Mouse (Mus musculus): ENCODE measurements at regions not wholly inside any gene's neighbourhood (a gene's known extent, or its start where the extent isn't known, plus 50 kb on each side); places are given as distances from the start of the nearest gene placed in this dataset.

DNA sequence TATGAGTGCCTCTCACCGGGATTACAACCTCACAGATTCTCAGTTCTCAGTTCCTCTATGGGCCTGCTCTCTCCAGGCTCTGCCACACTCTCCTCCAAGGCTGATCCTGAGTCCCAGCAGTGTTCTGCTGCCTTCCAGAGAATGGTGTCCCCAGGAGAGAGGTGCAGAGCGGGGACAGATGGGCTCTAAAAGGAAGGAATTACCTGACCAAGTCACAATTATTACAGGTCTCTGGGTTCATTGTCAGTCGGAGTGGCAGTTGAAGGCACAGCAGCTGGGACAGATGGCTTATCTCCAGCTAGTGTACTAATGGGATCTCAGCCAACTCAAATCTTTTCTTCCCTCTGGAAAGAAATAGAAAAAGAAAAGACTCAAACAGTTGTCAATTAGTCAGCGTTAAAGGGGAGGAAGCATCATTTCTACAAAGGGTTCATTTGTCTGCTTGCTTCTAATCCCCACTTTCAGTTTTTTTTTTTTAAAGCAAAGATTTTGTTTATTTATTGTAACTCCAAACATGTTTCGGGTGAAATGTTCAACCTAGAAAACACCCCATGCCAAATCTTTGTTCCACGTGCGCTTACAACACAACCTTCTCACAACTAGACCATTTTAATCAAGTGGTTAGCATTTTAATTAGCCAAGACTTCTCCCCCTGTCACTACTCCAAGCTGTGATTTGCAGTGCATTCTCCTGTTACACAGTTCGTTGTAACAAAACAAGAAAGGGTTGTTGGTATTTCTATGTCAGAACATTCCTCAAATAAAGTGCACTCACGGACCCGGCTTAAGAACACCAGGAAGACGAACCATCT, 304.3 kb upstream of the Sox11 start:
- DNase-seq (ENCODE audit: low spot score in 2 of 2) = peak in 1 of 2 experiments; percentile 32

GRCm38 (mm10) chr12:27619616-27620015, 277.2 kb upstream of the Sox11 start:
- DNase-seq (ENCODE audit: low spot score in 2 of 2) = no peak

DNA sequence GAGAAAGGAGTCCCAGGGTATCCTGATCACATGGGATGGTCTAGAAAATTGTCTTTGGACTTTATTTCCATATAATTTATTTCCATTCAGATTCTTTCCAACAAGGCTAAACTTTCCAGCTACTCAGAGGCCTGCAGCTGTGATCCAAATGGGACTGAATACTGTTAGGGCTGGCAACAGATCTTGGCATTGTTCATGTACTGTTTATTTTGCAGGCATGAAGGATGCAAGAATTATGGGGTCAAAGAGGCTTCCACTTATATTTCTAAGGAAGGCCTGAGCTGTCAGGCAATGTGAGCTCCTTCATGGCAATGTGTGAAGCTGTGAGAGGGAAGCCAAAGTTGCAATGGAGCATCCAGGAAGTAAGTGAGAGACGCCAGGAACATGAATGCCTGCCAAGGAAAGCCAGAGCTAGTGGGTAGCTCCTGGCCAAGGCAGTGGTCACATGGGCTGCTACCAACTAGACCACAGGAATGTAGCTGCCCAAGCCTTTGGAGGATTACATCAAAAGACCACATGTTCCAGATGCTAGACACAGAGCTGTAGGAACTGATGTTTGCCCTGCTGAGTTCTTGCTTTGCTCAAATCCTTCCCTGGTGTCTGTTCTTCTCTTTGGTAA, 261.8 kb upstream of the Sox11 start:
- DNase-seq (ENCODE audit: low spot score in 2 of 2) = peak; percentile 13 to 28

DNA sequence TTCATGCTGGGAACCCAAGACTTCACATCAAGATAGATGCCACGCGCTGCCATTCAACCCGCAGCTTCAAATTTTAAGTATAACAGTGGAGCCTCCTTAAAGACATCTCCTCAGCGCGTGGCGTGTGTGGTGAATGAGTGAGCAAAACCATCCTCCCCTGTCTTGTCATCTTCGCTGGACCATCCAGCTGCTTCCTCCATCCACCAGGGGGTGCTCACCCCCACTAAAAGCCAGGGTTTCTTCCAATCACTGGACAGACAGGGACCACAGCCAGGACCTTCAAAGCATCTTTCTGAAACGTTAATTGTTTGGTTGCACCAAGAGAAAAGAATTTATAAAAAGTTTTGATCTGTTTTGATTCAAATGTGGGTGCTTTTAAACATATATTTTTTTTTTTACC, 256.8 kb upstream of the Sox11 start:
- DNase-seq (ENCODE audit: low spot score in 2 of 2) = peak; percentile 52 to 77

DNA sequence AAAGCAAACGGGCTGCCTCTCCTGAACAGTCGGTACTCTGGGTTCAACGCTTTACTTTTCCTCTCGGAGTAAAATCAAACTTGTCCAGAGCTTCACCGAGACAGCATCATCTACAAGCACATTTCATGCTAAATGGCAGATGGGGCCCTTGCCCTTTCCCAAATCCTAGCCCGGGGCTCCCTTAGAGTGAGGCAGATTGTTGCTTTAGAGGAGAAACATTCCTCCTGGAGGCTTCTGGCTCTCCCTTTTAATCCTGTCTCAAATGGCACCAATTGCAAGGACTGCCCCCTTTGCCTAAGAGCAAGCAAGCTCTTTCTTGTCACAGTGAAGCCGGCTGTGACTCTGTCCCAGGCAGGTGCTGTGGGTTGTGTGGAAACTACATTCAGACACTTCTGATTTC, 255.5 kb upstream of the Sox11 start:
- DNase-seq (ENCODE audit: low spot score in 2 of 2) = peak in 1 of 2 experiments; percentile 9

GRCm38 (mm10) chr12:27597322-27597721, 254.9 kb upstream of the Sox11 start:
- no peak for DNase-seq (ENCODE audit: low spot score in 2 of 2)

- no peak for DNase-seq (ENCODE audit: low spot score in 2 of 2)
These were observed 253.2 kb upstream of the Sox11 start for GRCm38 (mm10) chr12:27595576-27595975.

- no peak for DNase-seq (ENCODE audit: low spot score in 2 of 2)
These were observed 251.1 kb upstream of the Sox11 start for GRCm38 (mm10) chr12:27593436-27593835.

DNA sequence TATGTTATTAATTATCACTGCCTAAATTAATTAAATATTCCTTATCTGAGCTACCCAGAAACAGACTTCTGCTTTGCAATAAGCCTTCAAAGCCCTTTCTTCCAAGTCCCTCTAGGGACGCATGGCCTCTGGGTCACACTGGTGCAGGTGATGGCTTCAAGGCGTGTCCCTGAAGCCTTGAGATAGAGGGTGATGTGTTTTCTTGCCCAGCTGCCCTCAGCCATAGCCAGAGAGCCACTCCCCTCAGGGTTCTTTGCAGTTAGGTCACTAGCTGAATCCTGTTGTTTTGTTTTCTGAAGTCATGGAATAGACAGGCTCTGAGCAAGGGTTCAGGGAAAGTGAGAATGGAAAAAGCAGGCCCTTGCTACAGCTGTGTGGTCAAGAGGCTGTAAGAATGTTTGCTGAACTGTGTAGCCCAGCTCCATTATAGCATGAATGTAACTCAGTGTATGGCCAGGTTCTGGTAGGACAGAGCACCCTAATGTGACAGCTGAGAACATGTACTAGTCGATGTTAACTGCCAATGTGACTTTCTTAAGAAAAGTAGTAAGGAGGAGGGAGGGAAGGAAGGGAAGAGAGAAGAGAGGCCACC, 233.8 kb upstream of the Sox11 start:
- no peak for DNase-seq (ENCODE audit: low spot score in 2 of 2)

- no peak for DNase-seq (ENCODE audit: low spot score in 2 of 2)
These were observed 233.3 kb upstream of the Sox11 start for GRCm38 (mm10) chr12:27575629-27576028.

DNA sequence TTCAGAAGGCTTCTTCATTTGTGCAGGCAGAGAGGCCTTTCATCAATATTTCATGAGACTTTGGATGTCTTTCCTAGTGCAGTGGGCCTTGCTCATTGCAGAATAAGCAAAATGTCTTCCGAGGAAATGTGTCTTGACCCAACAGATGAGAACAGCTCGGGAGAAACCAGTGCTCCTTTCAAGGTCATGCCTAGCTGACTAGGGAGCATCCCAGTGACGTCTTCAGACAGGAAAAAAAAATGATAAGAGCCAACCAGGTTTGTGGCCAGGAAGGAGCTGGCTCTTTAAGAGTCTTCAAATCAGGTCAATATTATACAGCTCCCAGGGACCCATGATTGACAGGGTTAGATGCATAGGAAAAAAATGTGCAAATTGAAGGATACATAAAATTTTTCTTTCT, 224.9 kb upstream of the Sox11 start:
- DNase-seq (ENCODE audit: low spot score in 2 of 2) = no peak

- DNase-seq (ENCODE audit: low spot score in 2 of 2) = peak in 1 of 2 experiments; percentile 8
These were observed 223.7 kb upstream of the Sox11 start for GRCm38 (mm10) chr12:27565965-27566507.

DNA sequence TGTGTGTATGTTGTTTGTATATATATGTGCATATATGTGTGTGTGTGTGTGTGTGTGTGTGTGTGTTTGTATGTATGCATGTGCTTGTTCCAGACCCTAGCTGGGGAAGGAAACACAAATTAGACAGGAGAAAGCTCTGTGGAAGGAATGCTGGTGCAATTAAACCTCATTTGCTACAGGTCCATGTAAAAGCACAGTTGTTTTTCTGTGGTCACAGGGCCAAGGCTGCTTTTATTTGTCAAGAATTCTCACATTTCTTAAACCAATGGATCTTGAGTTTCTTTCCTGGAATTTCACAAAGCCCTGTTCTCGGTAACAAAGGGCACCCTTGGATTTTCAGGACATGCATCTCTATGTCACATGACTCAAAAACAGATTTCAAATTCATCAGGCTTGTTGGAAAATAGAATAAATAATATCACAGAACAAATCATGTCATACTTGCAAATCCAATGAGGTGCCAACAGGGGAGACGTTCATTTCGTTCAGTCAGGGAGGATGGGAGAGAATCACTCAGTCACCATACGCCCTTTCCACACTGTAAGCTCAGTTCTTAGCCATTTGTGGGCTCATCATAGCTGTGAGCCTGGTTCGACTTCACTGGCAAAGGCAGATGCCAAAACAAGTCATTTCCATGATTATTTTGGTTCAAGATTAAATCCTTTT, 222.4 kb upstream of the Sox11 start:
- DNase-seq (ENCODE audit: low spot score in 2 of 2) = peak in 1 of 2 experiments; percentile 22

- DNase-seq (ENCODE audit: low spot score in 2 of 2) = no peak
These were observed 221.5 kb upstream of the Sox11 start for GRCm38 (mm10) chr12:27563900-27564299.

- DNase-seq (ENCODE audit: low spot score in 2 of 2) = no peak
These were observed 210.4 kb upstream of the Sox11 start for GRCm38 (mm10) chr12:27552809-27553208.

- no peak for DNase-seq (ENCODE audit: low spot score in 2 of 2)
These were observed 195.8 kb upstream of the Sox11 start for GRCm38 (mm10) chr12:27538210-27538609.

DNA sequence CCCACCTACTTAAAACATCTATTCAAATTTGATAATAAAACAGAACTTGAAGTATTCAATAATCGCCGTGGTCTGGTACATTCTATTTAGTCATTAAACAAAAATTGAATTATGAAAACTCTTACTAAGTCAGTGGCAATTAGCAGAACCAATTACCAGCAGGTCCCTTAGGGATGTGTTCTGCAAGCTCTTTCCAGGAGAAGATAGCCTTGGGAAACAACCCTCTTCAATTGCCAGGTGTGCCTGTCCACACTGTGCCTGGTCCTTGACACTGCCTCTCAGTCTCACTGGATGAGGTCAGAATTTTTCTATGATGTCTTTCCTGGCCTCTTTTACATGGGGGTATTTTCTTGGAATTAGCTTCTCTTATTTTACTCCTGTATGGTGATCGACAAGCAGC, 195.1 kb upstream of the Sox11 start:
- DNase-seq (ENCODE audit: low spot score in 2 of 2) = no peak

DNA sequence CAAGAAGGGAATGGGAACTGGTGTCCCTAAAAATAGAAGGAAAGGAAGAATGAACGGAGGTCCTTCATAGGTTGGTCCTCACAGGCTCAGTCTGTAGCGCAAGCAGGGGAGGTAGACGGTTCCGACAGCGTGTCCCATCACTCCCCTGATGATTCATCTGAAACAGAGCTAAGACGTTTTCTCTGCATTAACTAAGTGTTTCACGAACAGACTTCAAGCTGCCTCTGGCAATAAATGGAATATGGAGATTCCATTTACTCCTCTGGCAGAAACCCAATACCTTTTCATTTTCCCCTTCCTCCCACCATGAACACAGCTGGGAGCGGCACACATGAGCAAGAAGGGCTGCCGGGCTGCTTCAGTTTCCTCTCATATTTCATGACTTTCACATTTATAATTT, 194.6 kb upstream of the Sox11 start:
- no peak for DNase-seq (ENCODE audit: low spot score in 2 of 2)

- no peak for DNase-seq (ENCODE audit: low spot score in 2 of 2)
These were observed 183.2 kb upstream of the Sox11 start for GRCm38 (mm10) chr12:27525604-27526003.

GRCm38 (mm10) chr12:27513253-27513652, 170.9 kb upstream of the Sox11 start:
- DNase-seq (ENCODE audit: low spot score in 2 of 2) = no peak

DNA sequence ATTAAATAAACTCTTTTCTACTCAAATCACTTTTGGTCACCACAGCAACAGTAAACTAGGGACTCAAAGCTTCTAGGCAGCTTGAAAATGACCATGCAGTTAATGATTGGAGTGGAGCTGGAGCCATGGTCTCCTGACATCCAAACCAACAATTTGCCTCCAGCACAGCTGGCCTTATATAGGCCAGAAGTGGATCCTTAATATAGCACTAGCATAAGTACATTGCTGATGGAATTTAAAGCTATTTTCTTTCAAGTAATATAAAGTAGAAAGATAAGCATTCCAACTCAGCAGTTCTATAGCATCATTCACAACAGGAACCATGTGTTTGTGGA, 165.8 kb upstream of the Sox11 start:
- no peak for DNase-seq (ENCODE audit: low spot score in 2 of 2)
